Mouse (Mus musculus): ENCODE measurements at regions not wholly inside any gene's neighbourhood (a gene's known extent, or its start where the extent isn't known, plus 50 kb on each side); places are given as distances from the start of the nearest gene placed in this dataset.

- DNase-seq, result no peak
Observed at GRCm38 (mm10) chr16:71952879-71953406, 355.2 kb upstream of the Robo1 start.

DNA sequence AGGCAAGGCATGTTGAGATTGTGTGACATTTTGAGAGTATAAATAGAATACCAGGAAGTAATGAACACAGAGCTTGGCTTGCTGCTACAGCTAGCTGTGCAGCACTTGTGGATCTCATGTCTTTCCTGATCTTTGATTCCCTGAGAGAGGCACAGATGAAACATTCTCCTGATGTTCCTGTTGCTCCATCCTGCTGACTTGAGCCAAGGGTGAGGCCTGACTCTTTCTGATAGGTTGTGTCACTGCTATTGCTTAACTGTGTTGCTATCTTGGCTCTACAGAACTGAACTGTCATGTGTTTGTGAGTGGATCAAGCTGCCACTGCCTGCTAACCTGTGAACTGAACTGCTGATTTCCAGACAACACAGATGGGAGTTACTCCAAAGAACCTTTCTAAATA, 344.5 kb upstream of the Robo1 start:
- DNase-seq, result no peak

DNA sequence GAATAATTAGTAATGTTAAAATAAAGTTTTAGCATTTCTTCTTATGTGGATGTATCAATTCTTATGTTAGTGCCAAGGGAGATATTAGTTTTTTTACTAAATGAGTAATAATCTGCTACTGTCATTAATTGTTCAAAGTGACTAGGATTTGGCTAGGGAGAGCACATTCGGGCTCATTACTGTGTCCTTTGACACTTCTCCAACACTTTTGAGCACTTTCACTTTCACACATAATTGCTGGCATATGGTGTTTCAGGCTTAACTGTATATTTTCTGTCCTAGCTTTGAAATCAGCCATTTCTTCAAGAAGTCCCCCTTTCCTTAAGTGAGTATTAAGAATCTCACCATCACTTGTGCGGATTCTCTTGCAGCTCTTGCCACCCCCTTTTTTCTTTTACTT, 334.3 kb upstream of the Robo1 start:
- no peak for DNase-seq

- DNase-seq, result no peak
Observed at GRCm38 (mm10) chr16:71997634-71998278, 310.4 kb upstream of the Robo1 start.

GRCm38 (mm10) chr16:72027404-72028215, 280.5 kb upstream of the Robo1 start:
- DNase-seq, result no peak

DNA sequence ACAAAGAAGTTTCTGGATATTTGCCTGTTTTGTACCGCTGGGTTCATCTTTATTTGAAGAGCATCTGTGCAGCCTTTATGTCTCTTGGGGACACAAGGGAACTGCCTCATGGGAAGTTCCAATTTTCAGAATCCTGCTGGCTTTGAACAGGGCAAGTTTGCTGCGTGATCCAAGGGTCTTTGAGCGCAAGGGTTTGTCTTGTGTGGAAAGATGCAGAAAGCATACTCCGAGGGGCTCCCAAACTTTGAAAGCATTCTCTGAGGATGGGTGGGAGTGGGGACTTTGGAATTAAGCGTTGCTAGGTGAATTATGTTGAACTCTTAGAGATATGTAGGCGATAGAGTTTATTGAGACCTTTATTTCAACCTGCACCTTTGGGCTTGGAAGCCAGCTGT, 279.9 kb upstream of the Robo1 start:
- DNase-seq, result no peak

GRCm38 (mm10) chr16:72028798-72029197, 279.3 kb upstream of the Robo1 start:
- peak; percentile 2 for DNase-seq

DNA sequence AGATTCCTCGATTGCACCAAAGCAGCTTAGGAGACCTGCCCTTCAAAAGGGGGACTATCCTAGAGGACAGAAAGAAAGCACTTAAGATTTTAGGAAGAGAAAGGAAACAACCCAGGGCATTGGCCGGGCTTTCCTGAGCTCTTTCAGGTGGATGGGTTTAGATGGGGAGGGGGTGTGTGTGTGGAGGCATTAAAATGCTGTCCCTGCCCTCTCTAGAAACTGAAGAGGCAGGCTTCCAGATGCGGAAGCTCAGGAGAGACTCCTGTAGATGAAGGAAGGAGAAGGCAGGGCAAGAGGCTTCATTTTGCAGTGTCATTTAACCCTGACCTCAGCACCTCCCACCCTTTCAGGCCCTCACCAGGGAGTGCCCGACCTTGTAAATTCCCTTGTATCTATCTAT, 278.8 kb upstream of the Robo1 start:
- DNase-seq, result no peak

GRCm38 (mm10) chr16:72068254-72068653, 239.9 kb upstream of the Robo1 start:
- no peak for DNase-seq

GRCm38 (mm10) chr16:72069581-72069980, 238.5 kb upstream of the Robo1 start:
- no peak for DNase-seq

GRCm38 (mm10) chr16:72071756-72072471, 236.2 kb upstream of the Robo1 start:
- DNase-seq, result no peak

- DNase-seq, result no peak
Observed at GRCm38 (mm10) chr16:72085181-72085580, 222.9 kb upstream of the Robo1 start.

DNA sequence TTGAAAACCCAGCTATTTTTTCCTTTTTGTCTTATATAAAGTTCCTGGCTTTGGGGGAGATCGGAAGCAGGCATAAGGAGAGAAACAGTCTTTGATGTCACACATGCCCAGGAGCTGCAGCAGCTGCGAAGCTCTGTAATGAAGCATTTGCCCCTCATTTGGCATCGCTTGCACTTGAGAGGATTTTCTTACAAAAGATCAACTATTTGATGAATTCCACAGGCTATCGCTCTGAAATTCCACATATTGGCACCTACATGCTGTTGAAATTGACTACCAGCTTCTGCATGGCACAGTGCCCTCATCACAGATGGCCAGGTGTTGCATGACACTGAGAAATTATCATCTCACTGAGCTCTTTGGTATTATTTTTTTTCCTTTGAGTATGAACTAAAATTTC, 220.1 kb upstream of the Robo1 start:
- DNase-seq, result no peak

GRCm38 (mm10) chr16:72088916-72089315, 219.2 kb upstream of the Robo1 start:
- DNase-seq, result no peak
